Mouse (Mus musculus): Measurements from ENCODE around the gene Hoxd8. TPM values are rescaled to one million over a fixed set of nuclear protein-coding genes. Genes with fewer than 3 reads are reported as not detected.

Hoxd8 gene
- total RNA-seq (2021), result not detected
- long read RNA-seq, experiment 1, result 0 reads
- long read RNA-seq, experiment 2, result 0 reads

GRCm38 (mm10) chr2:74704393-74704998 lies at the start of gene Hoxd8:
Hoxd8 (plus strand) TSS chr2:74704615.
- no peak within 1 kb of the TSS for H3K4me3 ChIP-seq
- H3K27ac ChIP-seq, result no peak within 1 kb of the TSS
- no peak for DNase-seq (ENCODE audit: low spot score in 2 of 2)
- TF ChIP-seq CTCF (conservative IDR thresholded peaks at IDR 0.05), result no peak

- no peak overlapping the region for H3K27ac ChIP-seq
- H3K4me3 ChIP-seq, result no peak overlapping the region
- DNase-seq (ENCODE audit: low spot score in 2 of 2), result no peak
- TF ChIP-seq CTCF (conservative IDR thresholded peaks at IDR 0.05), result no peak
Measured at GRCm38 (mm10) chr2:74654743-74655419, 49.5 kb upstream of the Hoxd8 start.

GRCm38 (mm10) chr2:74655420-74655781 lies 49.0 kb upstream of the Hoxd8 start:
- no peak overlapping the region for H3K27ac ChIP-seq
- peak; percentile 65 for TF ChIP-seq CTCF (conservative IDR thresholded peaks at IDR 0.05)
- DNase-seq (ENCODE audit: low spot score in 2 of 2), result no peak
- no peak overlapping the region for H3K4me3 ChIP-seq

- no peak for TF ChIP-seq CTCF (conservative IDR thresholded peaks at IDR 0.05)
- H3K4me3 ChIP-seq, result no peak overlapping the region
- DNase-seq (ENCODE audit: low spot score in 2 of 2), result no peak
- no peak overlapping the region for H3K27ac ChIP-seq
Measured at GRCm38 (mm10) chr2:74655821-74656631, 48.4 kb upstream of the Hoxd8 start.

- no peak for DNase-seq (ENCODE audit: low spot score in 2 of 2)
- H3K27ac ChIP-seq, result no peak overlapping the region
- no peak overlapping the region for H3K4me3 ChIP-seq
- TF ChIP-seq CTCF (conservative IDR thresholded peaks at IDR 0.05), result no peak
Measured at GRCm38 (mm10) chr2:74656632-74657021, 47.8 kb upstream of the Hoxd8 start.

- TF ChIP-seq CTCF (conservative IDR thresholded peaks at IDR 0.05), result no peak
- no peak for DNase-seq (ENCODE audit: low spot score in 2 of 2)
- Histone ChIP-seq H3K27ac (no peak overlapping the region), H3K4me3 (no peak overlapping the region)
Measured at GRCm38 (mm10) chr2:74657251-74658023, 47.0 kb upstream of the Hoxd8 start.

- TF ChIP-seq CTCF (conservative IDR thresholded peaks at IDR 0.05), result no peak
- no peak for DNase-seq (ENCODE audit: low spot score in 2 of 2)
- Histone ChIP-seq H3K27ac (no peak overlapping the region), H3K4me3 (no peak overlapping the region)
Measured at GRCm38 (mm10) chr2:74658024-74658666, 46.3 kb upstream of the Hoxd8 start.

GRCm38 (mm10) chr2:74658667-74659371 lies 45.6 kb upstream of the Hoxd8 start:
- no peak overlapping the region for H3K4me3 ChIP-seq
- no peak overlapping the region for H3K27ac ChIP-seq
- TF ChIP-seq CTCF (conservative IDR thresholded peaks at IDR 0.05), result no peak
- no peak for DNase-seq (ENCODE audit: low spot score in 2 of 2)

- Histone ChIP-seq H3K4me3 (no peak within 1 kb of the TSS), H3K27ac (no peak within 1 kb of the TSS)
- TF ChIP-seq CTCF (conservative IDR thresholded peaks at IDR 0.05), result no peak
- no peak for DNase-seq (ENCODE audit: low spot score in 2 of 2)
Measured at GRCm38 (mm10) chr2:74659507-74660005, 44.9 kb upstream of the Hoxd8 start, which contains the start of gene Evx2. Evx2 (minus strand) TSS chr2:74659557.

- TF ChIP-seq CTCF (conservative IDR thresholded peaks at IDR 0.05), result no peak
- no peak overlapping the region for H3K27ac ChIP-seq
- DNase-seq (ENCODE audit: low spot score in 2 of 2), result no peak
- no peak overlapping the region for H3K4me3 ChIP-seq
Measured at GRCm38 (mm10) chr2:74660421-74661375, 43.7 kb upstream of the Hoxd8 start.

All from layer of hippocampus, adult 2 months (tissue).